Mouse (Mus musculus): ENCODE measurements around the gene Hoxc6. TPM values are rescaled to one million over a fixed set of nuclear protein-coding genes. Genes with fewer than 3 reads are reported as not detected.
A peak's percentile ranks its signal among the peaks of the same experiment; 100 is the strongest.

Gene Hoxc6
- polyA plus RNA-seq, 1 experiment from 2014 or later = 6.1 TPM

DNA sequence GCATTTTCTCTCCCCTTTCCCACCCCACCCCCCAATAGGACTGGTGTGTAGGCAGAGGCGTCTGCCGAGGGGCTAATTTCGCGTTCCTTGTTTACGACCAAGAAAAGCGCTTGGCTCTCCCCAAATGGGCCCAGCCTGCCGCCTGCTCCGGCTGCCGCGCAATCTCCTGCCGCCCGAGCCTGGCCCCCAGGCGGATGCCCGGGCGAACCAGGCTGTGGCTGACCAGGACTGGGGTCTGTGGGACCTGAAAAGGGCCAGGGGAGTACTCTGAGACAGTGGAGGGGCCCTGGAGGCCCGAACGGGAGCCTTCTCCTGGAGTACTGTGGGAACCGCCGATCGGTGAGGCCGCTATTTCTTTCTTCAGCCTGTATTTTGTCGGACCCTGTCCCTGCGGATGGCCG lies 2.4 kb downstream of the Hoxc6 start:
- H3K36me3 ChIP-seq (ENCODE audit: control insufficient read depth, insufficient read depth, low read length) = no peaks in the 10 kb centered on the region
- H3K4me2 ChIP-seq (ENCODE audit: low read length) = peak overlapping the region; percentile 64
- peaks cover 100% of the 10 kb centered on the region for H3K27me3 ChIP-seq (replicated peaks; ENCODE audit: control insufficient read depth, insufficient read depth, low read length)
- H3K27ac ChIP-seq (ENCODE audit: low read depth) = peak overlapping the region; percentile 87
- DNase-seq (ENCODE audit: low spot score) (no peak), ATAC-seq (replicated peaks; ENCODE audit: low FRiP score, low TSS enrichment, low read depth) (no peak)
- WGBS = 4% methylated on average over 24 of the region's 24 CpGs
- H3K9me3 ChIP-seq (ENCODE audit: control insufficient read depth, low read length) = no peaks in the 10 kb centered on the region
- peaks cover 4% of the 10 kb centered on the region for H3K4me1 ChIP-seq (replicated peaks; ENCODE audit: control insufficient read depth, insufficient read depth, low read length)
- H3K4me3 ChIP-seq (ENCODE audit: low read depth, low read length) = peak overlapping the region; percentile 42
- H3K9ac ChIP-seq (ENCODE audit: low read length) = peak overlapping the region; percentile 68

DNA sequence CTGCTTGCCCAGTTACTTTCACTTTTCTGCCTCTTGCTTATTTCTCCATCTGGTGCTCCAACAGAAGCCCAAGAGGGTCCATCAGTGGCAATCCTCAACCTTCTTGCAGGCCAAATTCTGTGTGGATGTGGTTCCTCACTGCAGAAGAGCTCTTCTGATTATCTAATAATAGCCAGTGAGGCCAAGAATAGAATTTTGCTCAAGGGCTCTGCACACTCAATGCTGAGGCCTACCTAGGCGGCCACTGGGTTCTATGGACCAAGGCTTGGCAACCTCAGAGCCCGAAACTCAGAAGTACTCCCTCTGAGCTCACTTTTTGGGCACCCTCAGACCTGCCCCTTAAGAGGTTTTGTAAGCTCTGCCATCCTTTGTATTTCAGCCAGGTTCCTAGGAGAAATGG lies 3.3 kb downstream of the Hoxc6 start:
- peak overlapping the region; percentile 29 for H3K27ac ChIP-seq (ENCODE audit: low read depth)
- no peaks in the 10 kb centered on the region for H3K9me3 ChIP-seq (ENCODE audit: control insufficient read depth, low read length)
- WGBS = 46% methylated on average over 2 of the region's 2 CpGs
- H3K27me3 ChIP-seq (replicated peaks; ENCODE audit: control insufficient read depth, insufficient read depth, low read length) = peaks cover 100% of the 10 kb centered on the region
- H3K9ac ChIP-seq (ENCODE audit: low read length) = peak overlapping the region; percentile 68
- peaks cover 10% of the 10 kb centered on the region for H3K4me1 ChIP-seq (replicated peaks; ENCODE audit: control insufficient read depth, insufficient read depth, low read length)
- DNase-seq (ENCODE audit: low spot score) (no peak), ATAC-seq (replicated peaks; ENCODE audit: low FRiP score, low TSS enrichment, low read depth) (no peak)
- H3K4me2 ChIP-seq (ENCODE audit: low read length) = peak overlapping the region; percentile 64
- peak overlapping the region; percentile 42; the same call in 1 of the 2 replicates for H3K4me3 ChIP-seq (ENCODE audit: low read depth, low read length)
- no peaks in the 10 kb centered on the region for H3K36me3 ChIP-seq (ENCODE audit: control insufficient read depth, insufficient read depth, low read length)

GRCm38 (mm10) chr15:103002156-103002555 lies 4.1 kb downstream of the Hoxc6 start:
- Histone ChIP-seq H3K36me3 (ENCODE audit: control insufficient read depth, insufficient read depth, low read length) (no peaks in the 10 kb centered on the region), H3K4me2 (ENCODE audit: low read length) (peak overlapping the region; percentile 64), H3K27me3 (replicated peaks; ENCODE audit: control insufficient read depth, insufficient read depth, low read length) (peaks cover 100% of the 10 kb centered on the region), H3K9ac (ENCODE audit: low read length) (no peak overlapping the region), H3K4me3 (ENCODE audit: low read depth, low read length) (peak overlapping the region; percentile 9; the same call in 1 of the 2 replicates), H3K4me1 (replicated peaks; ENCODE audit: control insufficient read depth, insufficient read depth, low read length) (peaks cover 13% of the 10 kb centered on the region), H3K9me3 (ENCODE audit: control insufficient read depth, low read length) (no peaks in the 10 kb centered on the region), H3K27ac (ENCODE audit: low read depth) (peak overlapping the region; percentile 29; the same call in 1 of the 2 replicates)
- ATAC-seq (replicated peaks; ENCODE audit: low FRiP score, low TSS enrichment, low read depth) (no peak), DNase-seq (ENCODE audit: low spot score) (no peak)
- 27% methylated on average over 4 of the region's 4 CpGs for WGBS

- H3K4me3 ChIP-seq (ENCODE audit: low read depth, low read length) = peak overlapping the region; percentile 8; the same call in 1 of the 2 replicates
- no peaks in the 10 kb centered on the region for H3K9me3 ChIP-seq (ENCODE audit: control insufficient read depth, low read length)
- DNase-seq (ENCODE audit: low spot score) (no peak), ATAC-seq (replicated peaks; ENCODE audit: low FRiP score, low TSS enrichment, low read depth) (no peak)
- H3K9ac ChIP-seq (ENCODE audit: low read length) = 0 out of 2 replicates have a peak overlapping the region, but pooled peaks have one; percentile 27
- 16% methylated on average over 13 of the region's 13 CpGs for WGBS
- no peaks in the 10 kb centered on the region for H3K36me3 ChIP-seq (ENCODE audit: control insufficient read depth, insufficient read depth, low read length)
- peak overlapping the region; percentile 29; the same call in 1 of the 2 replicates for H3K27ac ChIP-seq (ENCODE audit: low read depth)
- H3K4me1 ChIP-seq (replicated peaks; ENCODE audit: control insufficient read depth, insufficient read depth, low read length) = peaks cover 21% of the 10 kb centered on the region
- H3K4me2 ChIP-seq (ENCODE audit: low read length) = peak overlapping the region; percentile 64
- peaks cover 100% of the 10 kb centered on the region for H3K27me3 ChIP-seq (replicated peaks; ENCODE audit: control insufficient read depth, insufficient read depth, low read length)
Observed at GRCm38 (mm10) chr15:103002821-103003448, 4.9 kb downstream of the Hoxc6 start.

DNA sequence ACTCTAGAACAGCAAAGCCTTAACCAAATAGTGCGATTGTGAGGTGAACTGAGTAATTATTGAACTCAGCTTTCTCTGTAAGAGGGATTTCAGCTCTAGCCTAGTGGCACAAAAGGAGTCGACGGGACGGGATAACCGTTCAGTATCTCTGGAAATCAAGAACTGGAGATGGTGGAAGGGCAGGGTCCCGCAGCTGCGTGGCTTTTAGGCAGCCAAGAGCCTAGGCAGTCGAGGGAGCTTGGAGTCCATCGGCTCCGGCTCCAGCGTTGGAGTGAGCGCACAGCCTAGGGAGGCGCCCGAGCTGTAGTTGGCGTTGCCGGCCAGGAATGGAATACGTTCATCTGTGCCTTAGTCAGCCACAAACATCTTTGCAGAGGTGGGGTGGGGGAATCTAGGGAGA lies 7.3 kb downstream of the Hoxc6 start:
- H3K4me3 ChIP-seq (ENCODE audit: low read depth, low read length) = peak overlapping the region; percentile 1; the same call in 1 of the 2 replicates

DNA sequence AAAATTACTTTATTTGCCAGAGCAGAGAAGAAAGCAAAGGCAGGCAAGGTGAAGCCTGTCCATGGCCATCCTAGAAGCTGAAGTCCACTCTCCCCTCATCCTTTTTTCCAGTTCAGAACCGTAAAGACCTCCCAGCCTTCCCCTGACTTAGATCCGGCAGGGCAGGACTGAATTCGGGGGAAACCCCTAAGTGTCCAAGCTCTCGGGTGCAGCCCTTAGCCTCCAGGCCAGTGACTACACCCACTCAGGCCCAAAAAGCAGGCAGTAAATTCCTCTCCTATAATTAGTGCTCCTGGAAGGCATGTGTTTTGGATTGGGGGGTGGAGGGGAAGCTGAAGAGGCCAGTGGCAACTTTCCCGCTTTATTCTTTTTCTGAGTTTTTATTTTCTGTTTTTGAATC lies 7.7 kb downstream of the Hoxc6 start:
- WGBS = 16% methylated on average over 5 of the region's 5 CpGs
- Histone ChIP-seq H3K4me3 (ENCODE audit: low read depth, low read length) (0 out of 2 replicates have a peak overlapping the region, but pooled peaks have one; percentile 1), H3K27me3 (replicated peaks; ENCODE audit: control insufficient read depth, insufficient read depth, low read length) (peaks cover 96% of the 10 kb centered on the region), H3K4me1 (replicated peaks; ENCODE audit: control insufficient read depth, insufficient read depth, low read length) (peaks cover 28% of the 10 kb centered on the region), H3K4me2 (ENCODE audit: low read length) (peak overlapping the region; percentile 46), H3K9ac (ENCODE audit: low read length) (peak overlapping the region; percentile 51), H3K9me3 (ENCODE audit: control insufficient read depth, low read length) (no peaks in the 10 kb centered on the region), H3K36me3 (ENCODE audit: control insufficient read depth, insufficient read depth, low read length) (no peaks in the 10 kb centered on the region), H3K27ac (ENCODE audit: low read depth) (peak overlapping the region; percentile 70)
- DNase-seq (ENCODE audit: low spot score) (no peak), ATAC-seq (replicated peaks; ENCODE audit: low FRiP score, low TSS enrichment, low read depth) (no peak)

More for the DNA sequence above, 7.3 kb downstream of the Hoxc6 start:
- Histone ChIP-seq H3K27me3 (replicated peaks; ENCODE audit: control insufficient read depth, insufficient read depth, low read length) (peaks cover 98% of the 10 kb centered on the region), H3K4me1 (replicated peaks; ENCODE audit: control insufficient read depth, insufficient read depth, low read length) (peaks cover 28% of the 10 kb centered on the region), H3K27ac (ENCODE audit: low read depth) (peak overlapping the region; percentile 70), H3K9ac (ENCODE audit: low read length) (peak overlapping the region; percentile 51), H3K9me3 (ENCODE audit: control insufficient read depth, low read length) (no peaks in the 10 kb centered on the region), H3K4me2 (ENCODE audit: low read length) (peak overlapping the region; percentile 46), H3K36me3 (ENCODE audit: control insufficient read depth, insufficient read depth, low read length) (no peaks in the 10 kb centered on the region)
- DNase-seq (ENCODE audit: low spot score) (no peak), ATAC-seq (replicated peaks; ENCODE audit: low FRiP score, low TSS enrichment, low read depth) (no peak)
- under 1% methylated on average over 17 of the region's 17 CpGs for WGBS

DNA sequence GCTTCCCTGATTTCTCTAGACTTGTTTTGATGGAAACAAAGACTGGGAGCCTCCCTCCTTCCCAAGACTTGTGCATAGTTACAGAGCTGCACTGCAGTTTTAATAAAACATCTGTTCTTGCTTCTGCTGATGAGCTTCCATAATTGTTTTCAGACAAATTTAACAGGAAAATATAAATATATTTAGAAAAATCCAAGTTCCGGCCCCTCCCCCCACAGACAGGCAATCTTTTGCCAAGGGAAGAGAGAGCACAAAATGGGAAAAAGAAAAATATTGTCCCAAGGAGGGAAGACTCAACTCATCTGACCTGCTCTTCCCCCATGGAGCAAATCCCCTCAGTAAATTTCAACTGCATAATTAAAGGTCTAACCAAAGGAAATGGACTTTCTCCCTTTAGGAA lies 8.3 kb downstream of the Hoxc6 start:
- H3K4me3 ChIP-seq (ENCODE audit: low read depth, low read length) = no peak overlapping the region
- H3K9ac ChIP-seq (ENCODE audit: low read length) = no peak overlapping the region
- peak overlapping the region; percentile 46 for H3K4me2 ChIP-seq (ENCODE audit: low read length)

GRCm38 (mm10) chr15:103009265-103010111 lies 11.4 kb downstream of the Hoxc6 start:
- H3K36me3 ChIP-seq (ENCODE audit: control insufficient read depth, insufficient read depth, low read length) = no peaks in the 10 kb centered on the region
- peak overlapping the region; percentile 62 for H3K4me2 ChIP-seq (ENCODE audit: low read length)
- peak overlapping the region; percentile 69 for H3K9ac ChIP-seq (ENCODE audit: low read length)
- peaks cover 40% of the 10 kb centered on the region for H3K4me1 ChIP-seq (replicated peaks; ENCODE audit: control insufficient read depth, insufficient read depth, low read length)
- peaks cover 89% of the 10 kb centered on the region for H3K27me3 ChIP-seq (replicated peaks; ENCODE audit: control insufficient read depth, insufficient read depth, low read length)
- H3K27ac ChIP-seq (ENCODE audit: low read depth) = peak overlapping the region; percentile 71
- H3K9me3 ChIP-seq (ENCODE audit: control insufficient read depth, low read length) = no peaks in the 10 kb centered on the region
- DNase-seq (ENCODE audit: low spot score) = no peak
- peak overlapping the region; percentile 47 for H3K4me3 ChIP-seq (ENCODE audit: low read depth, low read length)
- 0 out of 2 replicates have a peak, but pooled peaks have one; percentile 11 for ATAC-seq (replicated peaks; ENCODE audit: low FRiP score, low TSS enrichment, low read depth)
- 1% methylated on average over 27 of the region's 27 CpGs for WGBS

More for the DNA sequence above, 8.3 kb downstream of the Hoxc6 start:
- ATAC-seq (replicated peaks; ENCODE audit: low FRiP score, low TSS enrichment, low read depth) (no peak), DNase-seq (ENCODE audit: low spot score) (no peak)
- Histone ChIP-seq H3K27ac (ENCODE audit: low read depth) (peak overlapping the region; percentile 70), H3K27me3 (replicated peaks; ENCODE audit: control insufficient read depth, insufficient read depth, low read length) (peaks cover 96% of the 10 kb centered on the region), H3K9me3 (ENCODE audit: control insufficient read depth, low read length) (no peaks in the 10 kb centered on the region), H3K4me1 (replicated peaks; ENCODE audit: control insufficient read depth, insufficient read depth, low read length) (peaks cover 31% of the 10 kb centered on the region), H3K36me3 (ENCODE audit: control insufficient read depth, insufficient read depth, low read length) (no peaks in the 10 kb centered on the region)
- 19% methylated on average over 1 of the region's 1 CpGs for WGBS
